Mouse (Mus musculus): ENCODE data around the gene Cpox. TPM values are rescaled to one million over a fixed set of nuclear protein-coding genes. Genes with fewer than 3 reads are reported as not detected.

Gene Cpox
- total RNA-seq, 2 experiments from 2014 or later = 20.4 to 25.7 TPM

GRCm38 (mm10) chr16:58727477-58728131, 57.5 kb downstream of the Cpox start, which contains the start of gene Cldnd1:
Gene Cldnd1 (plus strand): TSS chr16:58727910.
- peak; percentile 96 for DNase-seq
- intact Hi-C loops (cut with DNase I) = loop anchor here (2.0 to 5.0 kb wide), 2 partner anchors 57 to 275 kb away; partner anchors contain the start of gene Cpox

- no peak for DNase-seq
- intact Hi-C loops (cut with DNase I) = loop anchor here (2.0 to 5.0 kb wide), 2 partner anchors 57 to 276 kb away; partner anchors contain the start of gene Cpox
Measured at GRCm38 (mm10) chr16:58728176-58728671, 58.1 kb downstream of the Cpox start.

GRCm38 (mm10) chr16:58738205-58738604, 68.1 kb downstream of the Cpox start:
- intact Hi-C loops (cut with DNase I) = loop anchor here (10.0 kb wide), 1 partner anchor 443 kb away; no protein-coding TSS in a partner anchor
- no peak for DNase-seq

GRCm38 (mm10) chr16:58738800-58739199, 68.7 kb downstream of the Cpox start:
- intact Hi-C loops (cut with DNase I) = loop anchor here (10.0 kb wide), 1 partner anchor 444 kb away; no protein-coding TSS in a partner anchor

GRCm38 (mm10) chr16:58740751-58741150, 70.7 kb downstream of the Cpox start:
- intact Hi-C loops (cut with DNase I) = no loop called here
- no peak for DNase-seq

More at GRCm38 (mm10) chr16:58738800-58739199, 68.7 kb downstream of the Cpox start:
- no peak for DNase-seq

- DNase-seq = peak in 1 of 2 experiments; percentile 7
- intact Hi-C loops (cut with DNase I) = no loop called here
Measured at GRCm38 (mm10) chr16:58746715-58747114, 76.6 kb downstream of the Cpox start.

GRCm38 (mm10) chr16:58751314-58751713, 81.2 kb downstream of the Cpox start:
- peak; percentile 8 to 32 for DNase-seq
- intact Hi-C loops (cut with DNase I) = loop anchor here (2.0 to 5.0 kb wide), 4 partner anchors 69 to 454 kb away; no protein-coding TSS in a partner anchor

- intact Hi-C loops (cut with DNase I) = no loop called here
- no peak for DNase-seq
Measured at GRCm38 (mm10) chr16:58756191-58756590, 86.1 kb downstream of the Cpox start.

GRCm38 (mm10) chr16:58763076-58763475, 93.0 kb downstream of the Cpox start, which contains the start of gene Olfr172:
Gene Olfr172 (minus strand): TSS chr16:58763176.
- intact Hi-C loops (cut with DNase I) = no loop called here
- no peak for DNase-seq

Small RNA genes within 50 kb of the gene (microRNA-seq; reads per million reads assigned to microRNA genes)
- gene Gm27564 = 0 reads per million in 2 experiments

Other genes with a start within 250 kb of the Cpox start
- 10 to 100 TPM; 32.4 to 33.0 TPM for gene St3gal6, start 146.0 kb upstream of the Cpox start, total RNA-seq (2021)
- not detected for gene Gm813, start 53.3 kb upstream of the Cpox start, total RNA-seq (2021)
- not detected for gene E330017A01Rik, start 31.6 kb upstream of the Cpox start, total RNA-seq (2021)
- gene Gpr15, start 48.8 kb downstream of the Cpox start, total RNA-seq (2021) = not detected
- gene Cldnd1, start 57.6 kb downstream of the Cpox start, total RNA-seq (2021) = 10 to 100 TPM; 69.1 to 69.7 TPM
- not detected for gene Olfr172, start 92.9 kb downstream of the Cpox start, total RNA-seq (2021)
- not detected for gene Olfr173, start 130.0 kb downstream of the Cpox start, total RNA-seq (2021)
- not detected for gene Olfr175-ps1, start 156.5 kb downstream of the Cpox start, total RNA-seq (2021)
- not detected for gene Olfr177, start 204.5 kb downstream of the Cpox start, total RNA-seq (2021)
- gene Olfr178, start 221.8 kb downstream of the Cpox start, total RNA-seq (2021) = not detected

All from heart, postnatal 10 days (tissue).